Mouse (Mus musculus): Measurements from ENCODE around the gene Cbr4. TPM values are rescaled to one million over a fixed set of nuclear protein-coding genes. Genes with fewer than 3 reads are reported as not detected.
A peak's percentile ranks its signal among the peaks of the same experiment; 100 is the strongest.

Gene Cbr4
- total RNA-seq, 2 experiments from 2014 or later: 21.5 to 23.4 TPM

DNA sequence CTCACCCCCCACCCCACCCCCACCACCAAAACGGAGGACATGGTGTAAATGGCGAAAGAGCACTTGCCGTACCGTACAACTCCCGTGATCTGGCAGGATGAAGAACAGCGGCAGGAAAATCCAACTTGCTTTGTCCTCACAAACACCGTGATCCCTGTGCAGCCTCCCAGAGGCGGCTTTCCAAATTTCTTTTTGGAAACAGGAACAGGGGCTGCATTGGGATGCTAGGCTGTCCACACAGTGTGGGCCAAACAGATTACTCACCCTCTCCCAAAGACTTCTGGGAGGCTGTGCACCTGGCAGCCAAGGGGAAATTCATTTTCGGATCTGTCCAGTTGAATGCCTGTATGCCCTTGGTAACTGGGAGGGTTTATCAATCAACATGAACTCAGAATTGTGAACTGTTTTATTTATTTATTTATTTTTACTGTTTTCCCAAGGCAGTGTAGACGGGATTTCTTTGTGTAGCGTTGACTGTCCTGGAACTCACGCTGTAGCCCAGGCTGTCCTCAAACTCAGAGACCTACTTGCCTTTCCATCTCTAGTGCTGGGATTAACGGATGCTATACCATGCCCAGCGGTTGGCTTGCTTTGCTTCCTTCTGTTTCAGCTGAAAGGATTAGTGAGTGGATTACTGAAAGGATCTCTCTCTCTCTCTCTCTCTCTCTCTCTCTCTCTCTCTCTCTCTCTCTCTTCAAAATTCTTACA is 7.1 kb upstream of the Cbr4 start:
- intact Hi-C loops (cut with DNase I): loop anchor here (5.0 kb wide), 1 partner anchor 103 kb away; no protein-coding TSS in a partner anchor
- no peak for DNase-seq (ENCODE audit: low spot score in 2 of 2)

DNA sequence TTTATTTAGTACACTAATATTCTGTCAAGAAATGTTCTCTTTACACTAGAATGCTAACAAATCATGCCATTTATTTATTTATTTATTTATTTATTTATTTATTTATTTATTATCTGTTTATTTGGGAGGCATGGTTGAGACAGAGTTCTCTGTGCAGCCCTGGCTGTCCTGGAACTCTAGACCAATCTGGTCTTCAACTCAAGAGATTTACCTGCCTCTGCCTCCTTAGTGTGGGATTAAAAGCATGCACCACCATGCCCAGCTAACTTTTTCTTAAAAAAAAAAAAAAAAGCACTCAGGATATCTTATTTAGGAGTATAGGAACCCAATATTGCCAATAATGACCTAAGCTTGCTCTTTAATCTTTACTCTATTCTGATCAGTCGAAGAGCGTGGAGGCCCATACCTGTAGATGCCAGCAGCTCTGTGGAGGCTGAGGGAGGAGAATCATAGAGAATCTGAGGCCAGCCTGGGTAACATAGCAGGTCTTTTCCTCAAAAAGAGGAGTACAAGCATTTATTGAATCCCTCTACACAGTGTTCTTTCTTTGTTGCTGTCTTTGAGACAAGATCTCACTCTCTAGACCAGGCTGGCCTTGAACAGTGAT is 508 bp upstream of the Cbr4 start:
- no peak for DNase-seq (ENCODE audit: low spot score in 2 of 2)
- intact Hi-C loops (cut with DNase I): loop anchor here (5.0 kb wide), 1 partner anchor 265 kb away; the partner anchor contains the start of gene Sh3rf1

DNA sequence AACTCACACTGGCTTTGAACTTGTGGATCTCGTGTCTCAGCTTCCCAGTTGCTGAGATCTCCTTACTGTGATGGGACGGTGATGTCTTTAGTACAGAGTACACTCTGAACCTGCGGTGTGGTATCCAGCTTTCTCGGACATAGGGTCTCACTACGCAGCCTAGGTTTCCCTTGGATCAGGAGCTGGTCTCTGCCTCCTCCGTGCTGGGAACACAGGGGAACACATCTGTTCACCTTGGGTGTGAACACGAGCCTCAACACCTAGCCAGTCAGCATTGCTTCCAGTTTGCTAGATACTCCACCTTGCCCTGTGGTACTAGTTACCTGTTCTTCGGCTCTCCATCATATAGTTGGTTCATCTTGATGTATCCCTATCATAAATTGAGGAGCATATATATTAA is 1.1 kb downstream of the Cbr4 start:
- DNase-seq (ENCODE audit: low spot score in 2 of 2): no peak
- intact Hi-C loops (cut with DNase I): loop anchor here (5.0 kb wide), 1 partner anchor 266 kb away; the partner anchor contains the start of gene Sh3rf1

DNA sequence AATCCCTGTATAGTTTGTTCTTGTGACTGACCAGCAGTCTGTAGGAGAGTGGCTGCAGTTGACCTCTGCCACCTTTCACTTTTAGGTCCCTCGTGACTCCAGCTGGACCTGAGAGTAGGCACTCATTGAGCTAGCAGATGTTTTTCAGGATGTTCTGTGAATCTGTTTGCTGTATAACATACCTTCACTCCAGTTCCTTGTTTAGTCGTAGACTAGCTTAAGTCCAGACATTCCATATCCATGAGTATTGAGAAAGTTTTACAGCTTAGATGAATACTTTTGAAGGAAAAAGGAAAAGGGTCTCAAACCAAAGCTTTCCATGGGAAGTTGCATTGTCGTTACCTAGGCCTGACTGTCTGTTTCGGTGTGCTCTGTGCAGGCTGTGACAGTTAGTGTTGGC is 9.6 kb downstream of the Cbr4 start:
- intact Hi-C loops (cut with DNase I): no loop called here
- DNase-seq (ENCODE audit: low spot score in 2 of 2): no peak

- intact Hi-C loops (cut with DNase I): no loop called here
- no peak for DNase-seq (ENCODE audit: low spot score in 2 of 2)
Measured at GRCm38 (mm10) chr8:61499035-61499434, 11.5 kb downstream of the Cbr4 start.

DNA sequence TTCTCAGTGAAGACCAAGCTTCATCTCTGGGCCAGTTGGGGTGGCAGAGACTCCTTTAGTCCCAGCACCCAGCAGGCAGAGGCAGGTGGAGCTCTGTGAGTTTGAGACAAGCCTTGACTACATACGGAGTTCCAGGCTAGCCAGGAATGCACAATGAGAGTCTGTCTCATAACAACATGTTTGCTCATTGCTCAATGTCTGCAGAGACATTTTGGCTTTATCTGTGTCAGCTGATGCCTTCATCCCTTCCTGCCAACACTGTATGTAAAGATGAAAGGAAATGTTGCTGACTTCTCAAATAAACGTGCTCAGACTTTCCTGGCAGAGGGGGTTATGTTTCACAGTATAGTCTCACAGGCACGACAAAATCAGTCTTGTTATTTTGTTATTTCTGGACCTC is 13.4 kb downstream of the Cbr4 start:
- no peak for DNase-seq (ENCODE audit: low spot score in 2 of 2)
- intact Hi-C loops (cut with DNase I): loop anchor here (5.0 kb wide), 1 partner anchor 429 kb away; no protein-coding TSS in a partner anchor

- DNase-seq (ENCODE audit: low spot score in 2 of 2): no peak
- intact Hi-C loops (cut with DNase I): loop anchor here (5.0 kb wide), 1 partner anchor 430 kb away; no protein-coding TSS in a partner anchor
Measured at GRCm38 (mm10) chr8:61502277-61502676, 14.7 kb downstream of the Cbr4 start.

GRCm38 (mm10) chr8:61515110-61515930 is 27.8 kb downstream of the Cbr4 start:
- intact Hi-C loops (cut with DNase I): loop anchor here (5.0 to 10.0 kb wide), 3 partner anchors 438 to 1011 kb away; partner anchors contain the start of genes Aadat and Gm10283
- DNase-seq (ENCODE audit: low spot score in 2 of 2): no peak

GRCm38 (mm10) chr8:61515931-61516744 is 28.6 kb downstream of the Cbr4 start:
- intact Hi-C loops (cut with DNase I): loop anchor here (5.0 to 10.0 kb wide), 3 partner anchors 439 to 1011 kb away; partner anchors contain the start of genes Aadat and Gm10283
- DNase-seq (ENCODE audit: low spot score in 2 of 2): peak; percentile 80 to 82

DNA sequence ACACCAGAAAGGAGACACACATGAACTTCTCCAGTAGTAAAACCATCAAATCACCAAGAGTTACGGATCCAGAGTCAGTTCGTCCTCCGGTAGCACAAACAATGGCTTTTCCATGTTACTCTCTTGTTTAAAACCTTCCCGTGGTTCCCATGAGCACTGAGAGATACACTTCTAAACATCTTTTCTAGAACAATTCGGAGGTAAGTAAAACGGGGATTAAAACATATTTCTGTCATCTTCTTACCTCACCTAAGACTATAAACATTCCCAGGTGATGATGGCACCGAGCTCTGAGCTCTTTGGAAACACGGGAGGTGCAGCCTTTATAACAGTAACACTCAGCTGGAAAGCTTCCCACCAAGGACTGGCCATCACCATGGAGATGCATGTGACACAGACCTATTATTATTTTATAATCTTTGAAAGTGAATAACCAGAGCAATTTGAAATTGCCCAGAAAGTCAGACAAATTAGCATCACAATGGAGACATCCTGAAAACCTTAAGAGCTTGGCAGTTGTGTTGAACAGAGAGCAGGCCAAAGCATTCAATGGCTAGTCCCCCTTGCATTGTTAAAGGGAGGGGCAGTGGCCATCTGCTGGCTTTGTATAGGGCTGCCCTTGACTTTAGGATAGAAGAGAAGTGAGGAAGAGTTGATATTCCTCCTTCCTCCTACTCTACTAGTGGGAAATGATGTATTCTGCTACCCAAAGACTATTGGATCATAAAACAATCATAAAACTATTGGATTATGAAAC is 29.4 kb downstream of the Cbr4 start:
- DNase-seq (ENCODE audit: low spot score in 2 of 2): no peak
- intact Hi-C loops (cut with DNase I): loop anchor here (5.0 to 10.0 kb wide), 3 partner anchors 440 to 1012 kb away; partner anchors contain the start of genes Aadat and Gm10283

- intact Hi-C loops (cut with DNase I): loop anchor here (5.0 to 10.0 kb wide), 3 partner anchors 440 to 1013 kb away; partner anchors contain the start of genes Aadat and Gm10283
- DNase-seq (ENCODE audit: low spot score in 2 of 2): no peak
Measured at GRCm38 (mm10) chr8:61517502-61518185, 30.1 kb downstream of the Cbr4 start.

DNA sequence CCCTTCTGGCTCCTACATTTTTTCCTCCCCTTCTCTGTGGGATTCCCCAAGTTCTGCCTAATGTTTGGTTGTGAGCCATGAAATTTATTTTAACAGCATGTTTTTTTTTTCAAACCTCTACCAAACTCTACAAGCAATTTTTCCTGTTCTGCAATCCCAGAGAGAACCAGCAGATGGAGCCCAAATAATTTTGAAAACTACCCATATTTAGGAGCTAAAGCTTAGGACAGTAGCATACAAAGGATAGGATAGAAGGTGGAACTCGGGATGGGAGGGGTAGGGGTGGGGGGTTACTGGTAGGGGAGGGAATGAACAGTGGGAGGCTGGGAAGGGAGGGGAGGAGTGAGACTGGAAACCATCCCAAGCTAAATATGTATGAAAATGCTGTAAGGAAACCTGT is 34.6 kb downstream of the Cbr4 start:
- intact Hi-C loops (cut with DNase I): loop anchor here (5.0 kb wide), 1 partner anchor 355 kb away; no protein-coding TSS in a partner anchor
- DNase-seq (ENCODE audit: low spot score in 2 of 2): peak in 1 of 2 experiments; percentile 22

DNA sequence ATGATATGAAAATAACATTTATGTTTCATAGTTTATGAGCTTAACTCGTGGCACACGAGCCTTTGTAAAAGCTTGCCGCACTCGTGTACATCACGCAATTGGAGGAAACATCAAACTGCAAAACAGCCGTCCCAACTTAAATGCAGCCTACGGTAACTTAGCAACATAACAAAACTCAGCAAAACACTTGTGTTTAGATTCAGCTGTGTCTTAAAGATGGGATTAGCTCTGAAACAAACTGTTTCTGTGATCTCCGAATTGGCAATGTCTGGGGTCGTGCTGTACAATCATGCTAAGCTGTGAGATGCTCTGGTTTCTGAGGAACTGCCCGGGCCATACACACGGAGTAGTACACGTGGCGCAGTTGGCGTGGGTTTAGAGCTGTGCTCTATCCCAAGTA is 39.5 kb downstream of the Cbr4 start:
- intact Hi-C loops (cut with DNase I): no loop called here
- DNase-seq (ENCODE audit: low spot score in 2 of 2): no peak

- no peak for DNase-seq (ENCODE audit: low spot score in 2 of 2)
- intact Hi-C loops (cut with DNase I): no loop called here
Measured at GRCm38 (mm10) chr8:61528197-61528596, 40.7 kb downstream of the Cbr4 start.

- intact Hi-C loops (cut with DNase I): no loop called here
- no peak for DNase-seq (ENCODE audit: low spot score in 2 of 2)
Measured at GRCm38 (mm10) chr8:61528642-61529041, 41.1 kb downstream of the Cbr4 start.

DNA sequence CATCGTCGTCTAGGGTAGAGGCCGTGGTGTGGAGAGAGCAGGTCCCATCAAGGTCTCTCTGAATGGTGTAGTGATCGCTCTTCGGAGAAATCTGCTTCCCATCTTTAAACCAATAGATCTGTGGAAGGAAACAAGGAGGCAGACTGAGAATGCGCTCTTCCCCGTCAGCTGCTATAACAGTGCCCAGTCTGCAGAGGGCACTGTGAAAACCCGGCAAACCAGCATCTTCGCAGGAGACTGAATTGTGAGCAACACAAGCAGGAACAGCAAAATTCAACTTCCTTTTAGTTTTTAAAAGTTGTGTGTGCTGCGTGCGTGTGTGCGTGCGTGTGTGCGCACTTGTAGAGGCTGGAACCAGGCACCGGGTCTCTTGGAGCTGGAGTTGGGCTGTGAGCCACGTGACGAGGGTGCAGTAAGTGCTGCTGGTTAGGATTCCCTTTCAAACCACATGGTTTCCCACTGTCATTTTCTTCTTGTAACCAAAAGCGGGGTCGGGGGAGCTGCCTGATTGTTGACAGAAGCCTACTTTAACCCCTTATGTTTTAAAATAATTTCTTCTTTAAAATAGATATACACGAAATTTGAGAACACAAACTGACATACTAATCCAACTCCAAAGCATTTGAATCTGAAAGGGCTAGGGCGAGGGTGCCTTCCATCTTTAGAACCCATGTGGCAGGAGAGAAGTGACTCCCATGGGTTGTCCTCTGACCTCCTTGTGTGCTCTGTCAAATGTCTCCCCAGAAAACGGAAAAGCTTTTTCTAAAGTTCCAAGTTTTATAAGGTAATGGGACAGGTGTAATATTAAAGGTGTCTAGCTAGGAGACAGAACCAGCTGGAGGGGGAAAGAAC is 44.6 kb downstream of the Cbr4 start:
- intact Hi-C loops (cut with DNase I): no loop called here
- DNase-seq (ENCODE audit: low spot score in 2 of 2): no peak

- DNase-seq (ENCODE audit: low spot score in 2 of 2): no peak
- intact Hi-C loops (cut with DNase I): no loop called here
Measured at GRCm38 (mm10) chr8:61532831-61533230, 45.3 kb downstream of the Cbr4 start.

Measured in left cerebral cortex, postnatal 36 days (tissue).